In the genomic region with DNA sequence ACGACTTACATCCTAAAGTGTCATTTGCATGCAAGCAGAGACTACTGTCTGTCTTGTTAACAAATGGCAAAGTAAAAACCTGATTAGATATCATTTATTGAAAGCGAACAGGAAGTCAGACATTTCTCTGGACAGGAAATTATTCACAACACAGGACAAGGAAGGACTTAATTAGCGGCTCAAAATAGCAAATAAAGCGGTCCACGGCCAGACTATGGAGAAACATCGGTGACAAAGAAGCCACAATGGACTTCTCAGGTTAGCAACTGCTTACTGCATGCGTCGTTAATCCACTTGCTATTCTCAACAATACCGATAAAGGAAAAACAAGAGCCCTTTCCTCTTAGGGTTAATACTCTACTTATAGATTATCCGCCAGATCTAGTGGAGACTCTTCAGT, we compare ENCODE assay signal across 8 mouse cellular contexts. TPM values are rescaled to one million over a fixed set of nuclear protein-coding genes. Genes with fewer than 3 reads are reported as not detected.
DNase-seq lines count a peak whose midpoint lies in the region; ATAC-seq and TF ChIP-seq lines count a peak whose summit lies in the region.

No protein-coding gene starts in this region.

- H3K36me3 ChIP-seq in hindbrain, embryonic 16.5 days (ENCODE audit: control insufficient read depth, insufficient read depth, low read length) = peaks cover 29% of the 10 kb centered on the region
- peaks cover 32% of the 10 kb centered on the region for H3K36me3 ChIP-seq in midbrain, postnatal 0 days (ENCODE audit: insufficient read depth, low read length)

- peak overlapping the region; percentile 75 for H3K4me2 ChIP-seq in hindbrain, embryonic 16.5 days (ENCODE audit: low read length)
- peak overlapping the region; percentile 89 for H3K4me2 ChIP-seq in midbrain, postnatal 0 days (ENCODE audit: low read depth, low read length, poor library complexity, severe bottlenecking)

- H3K9ac ChIP-seq in hindbrain, embryonic 16.5 days (ENCODE audit: low read depth, low read length) = peak overlapping the region; percentile 95
- peak overlapping the region; percentile 83 for H3K9ac ChIP-seq in midbrain, postnatal 0 days (replicated peaks; ENCODE audit: low read length, poor library complexity, severe bottlenecking)

- H3K9me3 ChIP-seq in hindbrain, embryonic 16.5 days (ENCODE audit: control insufficient read depth, low read length) = no peaks in the 10 kb centered on the region
- no peaks in the 10 kb centered on the region for H3K9me3 ChIP-seq in midbrain, postnatal 0 days (ENCODE audit: low read length)

- no peak for DNase-seq in layer of hippocampus, adult 2 months (ENCODE audit: low spot score in 2 of 2)
- no peak for DNase-seq in layer of hippocampus, postnatal 25 days (ENCODE audit: extremely low spot score in 1 of 2, low spot score in 1 of 2)
- peak; percentile 10 for DNase-seq in brain, embryonic 14.5 days (ENCODE audit: low read depth)
- no peak for DNase-seq in midbrain, postnatal 0 days (ENCODE audit: low spot score)
- DNase-seq in right cerebral cortex, postnatal 36 days (ENCODE audit: low spot score in 2 of 2) = no peak
- no peak for DNase-seq in urinary bladder, postnatal 25 days (ENCODE audit: low spot score)

- H3K27me3 ChIP-seq in hindbrain, embryonic 16.5 days (replicated peaks; ENCODE audit: control insufficient read depth, insufficient read depth, low read length) = no peaks in the 10 kb centered on the region
- H3K27me3 ChIP-seq in midbrain, postnatal 0 days (ENCODE audit: insufficient read depth, low read length) = no peaks in the 10 kb centered on the region

- peaks cover 16% of the 10 kb centered on the region for H3K4me1 ChIP-seq in hindbrain, embryonic 16.5 days (ENCODE audit: control insufficient read depth, insufficient read depth, low read depth, low read length)
- H3K4me1 ChIP-seq in midbrain, postnatal 0 days (ENCODE audit: insufficient read depth, low read length) = peaks cover 6% of the 10 kb centered on the region; the same call in 1 of the 2 replicates

- no peak for TF ChIP-seq CTCF in layer of hippocampus, adult 2 months (conservative IDR thresholded peaks at IDR 0.05)
- no peak for TF ChIP-seq CTCF in brain, embryonic 14.5 days (IDR thresholded peaks at IDR 0.05; ENCODE audit: borderline replicate concordance, extremely low read depth, insufficient read depth, insufficient read length)
- TF ChIP-seq CTCF in midbrain, postnatal 0 days (IDR thresholded peaks at IDR 0.05) = no peak

- no peak for ATAC-seq in hindbrain, embryonic 16.5 days
- no peak for ATAC-seq in midbrain, postnatal 0 days (ENCODE audit: low FRiP score)
- ATAC-seq in granulocyte monocyte progenitor cell, adult 5-6 weeks (replicated peaks; ENCODE audit: poor library complexity, severe bottlenecking) = no peak

- H3K27ac ChIP-seq in layer of hippocampus, adult 2 months = peak overlapping the region; percentile 95
- peak overlapping the region; percentile 91; the same call in 1 of the 2 replicates for H3K27ac ChIP-seq in hindbrain, embryonic 16.5 days (ENCODE audit: low read depth, low read length)
- H3K27ac ChIP-seq in midbrain, postnatal 0 days (ENCODE audit: low read depth, low read length) = peak overlapping the region; percentile 79

- WGBS in hindbrain, embryonic 16.5 days = 7% methylated on average over 10 of the region's 10 CpGs
- 4% methylated on average over 10 of the region's 10 CpGs for WGBS in midbrain, postnatal 0 days

- TF ChIP-seq POLR2A in brain, embryonic 14.5 days (IDR thresholded peaks at IDR 0.05; ENCODE audit: borderline replicate concordance, extremely low read depth, insufficient read depth, insufficient read length, poor library complexity, severe bottlenecking) = no peak

- H3K4me3 ChIP-seq in layer of hippocampus, adult 2 months = peak overlapping the region; percentile 71
- H3K4me3 ChIP-seq in hindbrain, embryonic 16.5 days (ENCODE audit: low read length) = peak overlapping the region; percentile 93
- H3K4me3 ChIP-seq in midbrain, postnatal 0 days (ENCODE audit: low read depth, low read length) = peak overlapping the region; percentile 93

RNA-seq across cellular contexts. Expression of gene Dhx38, which starts 0.9 kb away (rescaled TPM):
- 10 to 100 TPM; 28.0 to 30.1 TPM for total RNA-seq in layer of hippocampus, adult 2 months (2021)
- total RNA-seq in layer of hippocampus, postnatal 25 days (2021) = 10 to 100 TPM; 24.9 to 26.9 TPM
- 19.5 and 25.3 TPM in 2 replicates for polyA plus RNA-seq in brain, embryonic 14.5 days (2012; rRNA removed)
- 14.4 and 16.8 TPM in 2 replicates for polyA plus RNA-seq in hindbrain, embryonic 16.5 days (2015; fragmentation: Nextera tagmentation; extraction: Ambion mirVana)
- 24.3 and 25.2 TPM in 2 replicates for total RNA-seq in midbrain, postnatal 0 days (2014; rRNA removed)
- polyA plus RNA-seq in midbrain, postnatal 0 days (2015; fragmentation: Nextera tagmentation; extraction: Ambion mirVana) = 13.4 and 13.5 TPM in 2 replicates
- 36.1 and 46.0 TPM in 2 replicates for total RNA-seq in granulocyte monocyte progenitor cell, adult 5-6 weeks (2014; fragmentation: Nextera tagmentation)
- total RNA-seq in granulocyte monocyte progenitor cell, adult 5-6 weeks (2017) = 65.5 and 67.5 TPM in 2 replicates

RNA-seq across cellular contexts. Expression of gene Txnl4b, which starts 0.9 kb away (rescaled TPM):
- 10 to 100 TPM; 13.6 to 17.6 TPM for total RNA-seq in layer of hippocampus, adult 2 months (2021)
- 10 to 100 TPM; 14.9 to 16.2 TPM for total RNA-seq in layer of hippocampus, postnatal 25 days (2021)
- polyA plus RNA-seq in brain, embryonic 14.5 days (2012; rRNA removed) = 3.8 and 7.4 TPM in 2 replicates
- polyA plus RNA-seq in hindbrain, embryonic 16.5 days (2015; fragmentation: Nextera tagmentation; extraction: Ambion mirVana) = 29.4 and 31.4 TPM in 2 replicates
- total RNA-seq in midbrain, postnatal 0 days (2014; rRNA removed) = 10.0 and 14.3 TPM in 2 replicates
- 33.5 TPM in 2 replicates for polyA plus RNA-seq in midbrain, postnatal 0 days (2015; fragmentation: Nextera tagmentation; extraction: Ambion mirVana)
- 9.3 and 15.8 TPM in 2 replicates for total RNA-seq in granulocyte monocyte progenitor cell, adult 5-6 weeks (2014; fragmentation: Nextera tagmentation)
- total RNA-seq in granulocyte monocyte progenitor cell, adult 5-6 weeks (2017) = 14.0 and 23.0 TPM in 2 replicates

RNA-seq across cellular contexts. Expression of gene Hp, which starts 14.2 kb away (rescaled TPM):
- not detected for total RNA-seq in layer of hippocampus, adult 2 months (2021)
- not detected for total RNA-seq in layer of hippocampus, postnatal 25 days (2021)
- 0.38 and 0.63 TPM in 2 replicates for polyA plus RNA-seq in brain, embryonic 14.5 days (2012; rRNA removed)
- polyA plus RNA-seq in hindbrain, embryonic 16.5 days (2015; fragmentation: Nextera tagmentation; extraction: Ambion mirVana) = 0.39 and 0.79 TPM in 2 replicates
- 1.6 TPM in 1 of 2 replicates, not detected in the other for total RNA-seq in midbrain, postnatal 0 days (2014; rRNA removed)
- polyA plus RNA-seq in midbrain, postnatal 0 days (2015; fragmentation: Nextera tagmentation; extraction: Ambion mirVana) = 0.12 and 0.26 TPM in 2 replicates
- 206 and 211 TPM in 2 replicates for total RNA-seq in granulocyte monocyte progenitor cell, adult 5-6 weeks (2014; fragmentation: Nextera tagmentation)
- 304 and 315 TPM in 2 replicates for total RNA-seq in granulocyte monocyte progenitor cell, adult 5-6 weeks (2017)

RNA-seq across cellular contexts. Expression of gene Dhodh, which starts 43.7 kb away (rescaled TPM):
- total RNA-seq in layer of hippocampus, adult 2 months (2021) = 10 to 100 TPM; 25.6 to 25.9 TPM
- 10 to 100 TPM; 22.5 to 25.1 TPM for total RNA-seq in layer of hippocampus, postnatal 25 days (2021)
- polyA plus RNA-seq in brain, embryonic 14.5 days (2012; rRNA removed) = 25.0 and 31.8 TPM in 2 replicates
- 31.3 and 34.3 TPM in 2 replicates for polyA plus RNA-seq in hindbrain, embryonic 16.5 days (2015; fragmentation: Nextera tagmentation; extraction: Ambion mirVana)
- 15.0 and 23.9 TPM in 2 replicates for total RNA-seq in midbrain, postnatal 0 days (2014; rRNA removed)
- 23.7 and 24.7 TPM in 2 replicates for polyA plus RNA-seq in midbrain, postnatal 0 days (2015; fragmentation: Nextera tagmentation; extraction: Ambion mirVana)
- total RNA-seq in granulocyte monocyte progenitor cell, adult 5-6 weeks (2014; fragmentation: Nextera tagmentation) = 23.9 and 30.6 TPM in 2 replicates
- 28.2 and 28.7 TPM in 2 replicates for total RNA-seq in granulocyte monocyte progenitor cell, adult 5-6 weeks (2017)

RNA-seq across cellular contexts. Expression of gene Pkd1l3, which starts 49.6 kb away (rescaled TPM):
- 1 to 10 TPM; 2.3 to 2.8 TPM for total RNA-seq in layer of hippocampus, adult 2 months (2021)
- total RNA-seq in layer of hippocampus, postnatal 25 days (2021) = 1 to 10 TPM; 1.9 to 2.3 TPM
- 0.05 TPM in 1 of 2 replicates, not detected in the other for polyA plus RNA-seq in brain, embryonic 14.5 days (2012; rRNA removed)
- 0.12 and 0.13 TPM in 2 replicates for polyA plus RNA-seq in hindbrain, embryonic 16.5 days (2015; fragmentation: Nextera tagmentation; extraction: Ambion mirVana)
- 0.22 and 0.33 TPM in 2 replicates for total RNA-seq in midbrain, postnatal 0 days (2014; rRNA removed)
- 0.07 and 0.16 TPM in 2 replicates for polyA plus RNA-seq in midbrain, postnatal 0 days (2015; fragmentation: Nextera tagmentation; extraction: Ambion mirVana)
- 0.13 and 2.1 TPM in 2 replicates for total RNA-seq in granulocyte monocyte progenitor cell, adult 5-6 weeks (2014; fragmentation: Nextera tagmentation)
- 0.17 and 1.3 TPM in 2 replicates for total RNA-seq in granulocyte monocyte progenitor cell, adult 5-6 weeks (2017)

Comparison
In these comparisons a context has a peak if more than half of its experiments do, and no peak if none do; other contexts are left out.
1. RNA of gene Hp, which starts 14.2 kb away (total RNA-seq): 206 to 315 TPM in granulocyte monocyte progenitor cell, adult 5-6 weeks; 1.6 TPM in midbrain, postnatal 0 days, not detected in layer of hippocampus, postnatal 25 days and not detected in layer of hippocampus, adult 2 months; every median in the first group is over 10 times any median in the second.
2. Peak in every context shown above with its lines, with median percentiles within 50 percentile points of each other: H3K27ac ChIP-seq and H3K4me3 ChIP-seq.